ENCODE assay signal across 32 mouse cellular contexts in genomic region chr12:21333766-21334165, GRCm38 (mm10).
"Had no signal": no experiment of that assay in that cellular context is flagged by ENCODE, and none has a peak within 500 bp of the region (broad histone marks: within the 10 kb centered on the region; RNA-seq: fewer than 3 reads in every experiment).

No protein-coding gene starts in this region.

- H3K27ac ChIP-seq: limb, embryonic 10.5 days; limb, embryonic 12.5 days; limb, embryonic 13.5 days; limb, embryonic 15.5 days; liver, embryonic 12.5 days; liver, embryonic 13.5 days; liver, embryonic 14.5 days; liver, embryonic 15.5 days; lung, embryonic 15.5 days; macrophage; midbrain, embryonic 10.5 days; midbrain, embryonic 12.5 days; midbrain, embryonic 13.5 days; midbrain, embryonic 15.5 days; neural tube, embryonic 12.5 days; neural tube, embryonic 13.5 days had no signal

- H3K4me1 ChIP-seq: limb, embryonic 10.5 days; limb, embryonic 12.5 days; limb, embryonic 13.5 days; limb, embryonic 15.5 days; liver, embryonic 12.5 days; liver, embryonic 13.5 days; liver, embryonic 15.5 days; lung, embryonic 15.5 days; midbrain, embryonic 10.5 days; midbrain, embryonic 12.5 days; midbrain, embryonic 13.5 days; midbrain, embryonic 15.5 days; neural tube, embryonic 12.5 days; neural tube, embryonic 13.5 days had no signal

- H3K4me2 ChIP-seq: limb, embryonic 12.5 days; limb, embryonic 13.5 days; limb, embryonic 15.5 days; liver, embryonic 11.5 days; liver, embryonic 12.5 days; liver, embryonic 13.5 days; liver, embryonic 15.5 days; lung, embryonic 14.5 days; lung, embryonic 15.5 days; midbrain, embryonic 11.5 days; midbrain, embryonic 12.5 days; midbrain, embryonic 13.5 days; midbrain, embryonic 15.5 days; neural tube, embryonic 12.5 days; neural tube, embryonic 13.5 days had no signal

- H3K27me3 ChIP-seq: limb, embryonic 12.5 days; limb, embryonic 13.5 days; limb, embryonic 15.5 days; liver, embryonic 12.5 days; liver, embryonic 13.5 days; liver, embryonic 15.5 days; lung, embryonic 15.5 days; megakaryocyte, embryonic 14.5 days; midbrain, embryonic 12.5 days; midbrain, embryonic 13.5 days; midbrain, embryonic 15.5 days; neural tube, embryonic 12.5 days; neural tube, embryonic 13.5 days had no signal

- H3K9ac ChIP-seq: limb, embryonic 12.5 days; limb, embryonic 13.5 days; limb, embryonic 15.5 days; liver, embryonic 12.5 days; liver, embryonic 13.5 days; liver, embryonic 14.5 days; liver, embryonic 15.5 days; liver, postnatal 0 days; lung, embryonic 14.5 days; lung, embryonic 15.5 days; midbrain, embryonic 12.5 days; midbrain, embryonic 13.5 days; midbrain, embryonic 15.5 days; neural tube, embryonic 12.5 days; neural tube, embryonic 13.5 days had no signal

- H3K4me3 ChIP-seq: limb, embryonic 10.5 days; limb, embryonic 12.5 days; limb, embryonic 13.5 days; limb, embryonic 15.5 days; liver, embryonic 12.5 days; liver, embryonic 13.5 days; liver, embryonic 15.5 days; lung, embryonic 15.5 days; megakaryocyte, embryonic 14.5 days; midbrain, embryonic 10.5 days; midbrain, embryonic 12.5 days; midbrain, embryonic 13.5 days; midbrain, embryonic 15.5 days; myocyte; neural tube, embryonic 12.5 days; neural tube, embryonic 13.5 days had no signal

- ATAC-seq: liver, embryonic 12.5 days; liver, postnatal 0 days; lung, postnatal 0 days; midbrain, embryonic 13.5 days; midbrain, embryonic 15.5 days; midbrain, embryonic 16.5 days had no signal

- DNase-seq: left cerebral cortex, postnatal 4 days; liver; liver, embryonic 13.5 days; liver, postnatal 0 days; lung, adult 18-20 months; lung, adult 2 months; lung, embryonic 14.5 days; lung, postnatal 10 days; lung, postnatal 14 days; lung, postnatal 4 days; midbrain, embryonic 14.5 days had no signal

- H3K9me3 ChIP-seq: limb, embryonic 10.5 days; limb, embryonic 12.5 days; limb, embryonic 13.5 days; limb, embryonic 15.5 days; liver, embryonic 12.5 days; liver, embryonic 13.5 days; liver, embryonic 15.5 days; lung, embryonic 15.5 days; megakaryocyte, embryonic 14.5 days; midbrain, embryonic 10.5 days; midbrain, embryonic 12.5 days; midbrain, embryonic 13.5 days; midbrain, embryonic 15.5 days; neural tube, embryonic 12.5 days; neural tube, embryonic 13.5 days had no signal
